Mouse (Mus musculus) stomach, embryonic 16.5 days (tissue): ENCODE results near the gene Atp5b. TPM values are rescaled to one million over a fixed set of nuclear protein-coding genes. Genes with fewer than 3 reads are reported as not detected.

Experiments used
- ATAC-seq: fragments of 200-750 bp; cut with Nextera tagmentation; 2 replicates; pipeline ENCODE4 v1.8.0; 2017; ENCODE audit warnings: moderate number of reproducible peaks, moderate TSS enrichment; ENCODE audit not compliant: insufficient read depth, low FRiP score
- H3K27ac ChIP-seq: fragments of 300-500 bp; sonication (generic); 2 replicates; pipeline ENCODE4 v1.5.1; 2014; ENCODE audit warnings: low read length
- H3K27me3 ChIP-seq: fragments of 300-500 bp; sonication (generic); 2 replicates; pipeline ENCODE4 v1.6.1; 2014; ENCODE audit warnings: low read length, control low read depth, mixed read lengths; ENCODE audit not compliant: control insufficient read depth, insufficient read depth
- H3K36me3 ChIP-seq: fragments of 300-500 bp; sonication (generic); 2 replicates; pipeline ENCODE4 v1.6.1; 2014; ENCODE audit warnings: low read length; ENCODE audit not compliant: control insufficient read depth, insufficient read depth
- H3K4me1 ChIP-seq: fragments of 300-500 bp; sonication (generic); 2 replicates; pipeline ENCODE4 v1.6.1; 2014; ENCODE audit warnings: low read length, control low read depth, mixed read lengths; ENCODE audit not compliant: control insufficient read depth, insufficient read depth
- H3K4me2 ChIP-seq: fragments of 300-500 bp; sonication (generic); 2 replicates; pipeline ENCODE4 v1.6.1; 2014; ENCODE audit warnings: low read depth, low read length, mixed read lengths
- H3K4me3 ChIP-seq: fragments of 300-500 bp; sonication (generic); replicated peaks from 2 replicates; pipeline ENCODE4 v1.5.1; 2014; ENCODE audit warnings: mild to moderate bottlenecking, low read length
- H3K9ac ChIP-seq: fragments of 300-500 bp; sonication (generic); 2 replicates; pipeline ENCODE4 v1.6.1; 2014; ENCODE audit warnings: low read length
- H3K9me3 ChIP-seq: fragments of 300-500 bp; sonication (generic); replicated peaks from 2 replicates; pipeline ENCODE4 v1.6.1; 2016; ENCODE audit warnings: low read length, control low read depth; ENCODE audit not compliant: control insufficient read depth
- WGBS: fragments of 180-500 bp; shearing (Covaris S2); extraction: QIAGEN DNeasy Blood & Tissue Kit; methylation state at CpG from one replicate; pipeline ENCODE4 v1.1.7; 2014; 5-methylcytosine and 5-hydroxymethylcytosine counted together
- polyA plus RNA-seq: library from polyadenylated mRNA; unstranded; fragments of >200 nt; fragmentation: Nextera tagmentation; extraction: Ambion mirVana; gene quantifications from 2 replicates; pipeline ENCODE4 v1.2.1, GENCODE M21; 2015

The Atp5b gene
- polyA plus RNA-seq, 1 experiment from 2014 or later, result 2,507 TPM

DNA sequence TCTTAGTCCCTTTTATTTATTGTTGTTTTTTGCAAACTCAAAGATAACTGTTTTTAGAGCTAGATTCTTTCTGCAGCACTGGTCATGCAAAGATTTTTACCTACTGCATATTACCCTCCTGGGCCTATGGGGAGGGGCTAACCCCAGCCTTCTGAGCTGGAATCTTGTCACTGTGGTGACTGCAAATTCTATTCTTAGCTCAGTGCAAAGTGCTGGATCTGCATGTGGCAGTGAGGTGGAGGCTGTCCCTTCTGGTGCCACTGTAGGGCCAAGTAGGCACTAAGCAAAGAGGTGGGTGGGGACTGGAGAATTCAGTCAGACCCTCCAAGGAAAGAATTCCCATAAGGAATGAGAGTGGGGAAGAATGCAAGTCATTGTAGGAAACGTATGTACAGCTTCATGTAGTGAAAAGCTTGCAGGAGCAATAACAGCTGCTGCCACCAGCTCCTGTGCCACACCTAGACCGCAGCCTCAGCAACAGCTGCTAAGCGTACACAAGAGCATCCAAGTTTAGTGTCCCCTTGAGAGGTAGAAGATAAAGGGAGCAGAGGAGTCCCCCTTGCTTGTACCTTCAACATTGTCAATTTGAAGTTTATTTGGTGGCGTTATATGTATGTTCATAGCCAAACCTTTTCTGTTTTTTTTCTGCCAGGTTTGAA lies 27.2 kb downstream of the Atp5b start:
- no peaks in the 10 kb centered on the region for H3K27me3 ChIP-seq
- no peak overlapping the region for H3K27ac ChIP-seq
- no peaks in the 10 kb centered on the region for H3K9me3 ChIP-seq
- ATAC-seq, result no peak
- H3K4me2 ChIP-seq, result no peak overlapping the region
- H3K9ac ChIP-seq, result no peak overlapping the region
- H3K36me3 ChIP-seq, result peaks cover 26% of the 10 kb centered on the region
- 80% methylated on average over 4 of the region's 4 CpGs for WGBS
- H3K4me3 ChIP-seq, result no peak overlapping the region
- no peaks in the 10 kb centered on the region for H3K4me1 ChIP-seq

DNA sequence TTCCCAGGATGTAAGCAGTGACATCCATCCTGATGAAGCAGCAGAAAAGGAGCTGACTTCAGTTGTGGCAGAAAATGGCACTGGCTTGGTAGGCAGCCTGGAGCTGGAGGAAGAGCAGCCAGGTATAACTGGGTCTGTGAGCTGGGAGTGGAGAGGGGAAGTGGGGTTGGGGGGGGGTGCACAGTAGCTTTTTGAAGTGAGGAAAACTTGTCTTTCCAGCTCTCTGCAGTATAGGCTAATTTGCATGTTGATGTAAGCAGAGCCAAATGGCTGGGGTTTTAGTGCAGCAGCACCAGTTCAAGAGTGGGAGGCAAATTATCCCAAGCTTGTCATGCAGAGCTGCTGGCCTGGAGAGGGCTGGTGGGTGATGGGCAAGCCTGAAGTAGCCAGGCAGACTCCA lies 28.2 kb downstream of the Atp5b start:
- no peak overlapping the region for H3K4me3 ChIP-seq
- no peak for ATAC-seq
- no peaks in the 10 kb centered on the region for H3K4me1 ChIP-seq
- H3K9ac ChIP-seq, result no peak overlapping the region
- H3K9me3 ChIP-seq, result no peaks in the 10 kb centered on the region
- H3K27ac ChIP-seq, result no peak overlapping the region
- no peaks in the 10 kb centered on the region for H3K27me3 ChIP-seq
- no peak overlapping the region for H3K4me2 ChIP-seq
- H3K36me3 ChIP-seq, result peaks cover 31% of the 10 kb centered on the region

- Histone ChIP-seq H3K27me3 (no peaks in the 10 kb centered on the region), H3K9me3 (no peaks in the 10 kb centered on the region), H3K27ac (no peak overlapping the region), H3K4me2 (no peak overlapping the region), H3K36me3 (peaks cover 49% of the 10 kb centered on the region), H3K9ac (no peak overlapping the region), H3K4me3 (no peak overlapping the region), H3K4me1 (no peaks in the 10 kb centered on the region)
- WGBS, result 90% methylated on average over 7 of the region's 7 CpGs
- no peak for ATAC-seq
Measured at GRCm38 (mm10) chr10:128123833-128124232, 40.8 kb downstream of the Atp5b start.

- WGBS, result 94% methylated on average over 9 of the region's 9 CpGs
- H3K4me1 ChIP-seq, result no peaks in the 10 kb centered on the region
- H3K36me3 ChIP-seq, result peaks cover 41% of the 10 kb centered on the region
- H3K27me3 ChIP-seq, result no peaks in the 10 kb centered on the region
- H3K9me3 ChIP-seq, result no peaks in the 10 kb centered on the region
- H3K4me3 ChIP-seq, result no peak overlapping the region
- H3K27ac ChIP-seq, result no peak overlapping the region
- no peak overlapping the region for H3K4me2 ChIP-seq
- ATAC-seq, result no peak
- no peak overlapping the region for H3K9ac ChIP-seq
Measured at GRCm38 (mm10) chr10:128124831-128125230, 41.8 kb downstream of the Atp5b start.

GRCm38 (mm10) chr10:128125951-128126350 lies 42.9 kb downstream of the Atp5b start:
- Histone ChIP-seq H3K9me3 (no peaks in the 10 kb centered on the region), H3K36me3 (peaks cover 46% of the 10 kb centered on the region), H3K4me3 (no peak overlapping the region), H3K4me2 (no peak overlapping the region), H3K9ac (no peak overlapping the region), H3K27me3 (no peaks in the 10 kb centered on the region), H3K4me1 (no peaks in the 10 kb centered on the region), H3K27ac (no peak overlapping the region)
- WGBS, result 90% methylated on average over 14 of the region's 14 CpGs
- ATAC-seq, result no peak

DNA sequence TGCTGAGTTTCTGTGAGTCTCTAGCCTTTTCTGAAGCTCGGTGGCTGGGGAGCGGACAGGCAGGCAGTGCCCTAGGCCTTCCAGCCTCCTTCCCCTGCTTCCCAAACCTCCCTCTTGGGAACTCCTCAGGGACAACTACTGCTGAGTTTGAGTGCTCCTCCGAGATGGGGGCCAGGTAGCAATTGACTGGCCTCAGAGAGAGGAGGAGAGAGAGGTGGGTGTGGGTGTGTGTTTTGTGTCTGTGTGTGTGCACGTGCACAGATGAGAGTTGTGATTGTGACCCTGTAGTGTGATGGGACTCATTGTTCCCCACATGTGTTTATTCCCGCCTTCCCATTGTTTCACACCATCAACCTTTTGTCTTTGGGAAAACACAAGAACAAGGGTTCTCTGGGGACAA lies 44.4 kb downstream of the Atp5b start:
- H3K4me3 ChIP-seq, result no peak overlapping the region
- no peaks in the 10 kb centered on the region for H3K9me3 ChIP-seq
- no peaks in the 10 kb centered on the region for H3K4me1 ChIP-seq
- H3K27ac ChIP-seq, result no peak overlapping the region
- WGBS, result 71% methylated on average over 5 of the region's 5 CpGs
- H3K4me2 ChIP-seq, result no peak overlapping the region
- H3K9ac ChIP-seq, result no peak overlapping the region
- no peak for ATAC-seq
- H3K27me3 ChIP-seq, result no peaks in the 10 kb centered on the region
- H3K36me3 ChIP-seq, result peaks cover 40% of the 10 kb centered on the region

DNA sequence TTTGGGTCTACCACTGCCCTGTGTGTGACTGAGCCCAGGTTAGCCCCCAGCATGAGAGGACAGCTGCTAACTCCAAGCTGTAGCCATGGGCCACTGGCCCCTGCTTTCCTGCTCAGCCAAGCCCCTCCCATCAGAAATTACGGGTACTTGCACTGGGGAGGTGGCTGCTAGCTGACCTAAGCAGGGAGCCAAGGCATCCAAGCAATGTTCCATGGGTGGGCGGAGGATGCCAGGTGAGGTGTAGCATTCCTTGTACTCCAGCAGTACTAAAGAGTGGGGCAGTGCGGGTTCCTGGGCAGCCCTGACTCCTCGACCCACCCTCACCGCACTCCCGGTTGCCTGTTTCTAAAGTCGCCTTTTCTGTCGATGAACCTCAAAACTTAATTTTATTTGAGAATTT lies 45.1 kb downstream of the Atp5b start:
- Histone ChIP-seq H3K4me3 (no peak overlapping the region), H3K9ac (no peak overlapping the region), H3K36me3 (peaks cover 38% of the 10 kb centered on the region), H3K27ac (no peak overlapping the region; the same call in 1 of the 2 replicates), H3K4me2 (no peak overlapping the region), H3K4me1 (no peaks in the 10 kb centered on the region), H3K9me3 (no peaks in the 10 kb centered on the region), H3K27me3 (no peaks in the 10 kb centered on the region)
- WGBS, result 77% methylated on average over 8 of the region's 8 CpGs
- ATAC-seq, result no peak

GRCm38 (mm10) chr10:128131297-128131696 lies 48.2 kb downstream of the Atp5b start:
- H3K4me1 ChIP-seq, result no peaks in the 10 kb centered on the region
- H3K9me3 ChIP-seq, result no peaks in the 10 kb centered on the region
- H3K27me3 ChIP-seq, result no peaks in the 10 kb centered on the region
- no peak overlapping the region for H3K4me2 ChIP-seq
- no peak overlapping the region for H3K9ac ChIP-seq
- H3K36me3 ChIP-seq, result peaks cover 11% of the 10 kb centered on the region
- H3K4me3 ChIP-seq, result no peak overlapping the region
- ATAC-seq, result no peak
- H3K27ac ChIP-seq, result no peak overlapping the region
- 69% methylated on average over 3 of the region's 3 CpGs for WGBS

- no peak for ATAC-seq
- H3K36me3 ChIP-seq, result peaks cover 6% of the 10 kb centered on the region; the same call in 1 of the 2 replicates
Measured at GRCm38 (mm10) chr10:128131812-128132211, 48.7 kb downstream of the Atp5b start.

More at GRCm38 (mm10) chr10:128131812-128132211, 48.7 kb downstream of the Atp5b start:
- no peak overlapping the region for H3K9ac ChIP-seq
- no peaks in the 10 kb centered on the region for H3K4me1 ChIP-seq
- no peak overlapping the region for H3K4me2 ChIP-seq
- H3K27ac ChIP-seq, result no peak overlapping the region
- no peak overlapping the region for H3K4me3 ChIP-seq
- H3K27me3 ChIP-seq, result no peaks in the 10 kb centered on the region
- no peaks in the 10 kb centered on the region for H3K9me3 ChIP-seq
